Mouse (Mus musculus) heart, embryonic 14.5 days (tissue): Measurements from ENCODE around the gene Pga5. TPM values are rescaled to one million over a fixed set of nuclear protein-coding genes. Genes with fewer than 3 reads are reported as not detected.

ENCODE experiments used
- ATAC-seq: fragments of 200-750 bp; cut with Nextera tagmentation; 2 replicates; pipeline ENCODE4 v1.8.0; 2017; ENCODE audit warnings: low read depth, moderate TSS enrichment; ENCODE audit not compliant: insufficient number of reproducible peaks, insufficient read depth, low FRiP score
- H3K27ac ChIP-seq, 2 experiments: fragments of 200-500 bp in 1 of 2; fragments of 300-500 bp in 1 of 2; sonication (generic) in 1 of 2; replicated peaks in 1 of 2; 2 replicates each; pipeline ENCODE4 v1.5.1; 2012 to 2014; ENCODE audit warnings: low read depth in 2 of 2, low read length in 2 of 2, control low read depth in 1 of 2, mild to moderate bottlenecking in 1 of 2, mixed read lengths in 1 of 2; ENCODE audit not compliant: control insufficient read depth in 1 of 2, insufficient read depth in 1 of 2
- H3K27me3 ChIP-seq: fragments of 300-500 bp; sonication (generic); 2 replicates; pipeline ENCODE4 v1.6.1; 2014; ENCODE audit warnings: mild to moderate bottlenecking, low read length, control low read depth; ENCODE audit not compliant: control insufficient read depth, insufficient read depth
- H3K36me3 ChIP-seq: fragments of 300-500 bp; sonication (generic); 2 replicates; pipeline ENCODE4 v1.6.1; 2014; ENCODE audit warnings: mild to moderate bottlenecking, control low read depth, low read length, mixed read lengths; ENCODE audit not compliant: control insufficient read depth, insufficient read depth
- H3K4me1 ChIP-seq, 2 experiments: fragments of 200-500 bp in 1 of 2; fragments of 300-500 bp in 1 of 2; sonication (generic) in 1 of 2; 2 replicates each; pipeline ENCODE4 v1.6.1; 2012 to 2014; ENCODE audit warnings: low read length in 2 of 2, control low read depth in 1 of 2, mixed read lengths in 1 of 2; ENCODE audit not compliant: control insufficient read depth in 2 of 2, insufficient read depth in 2 of 2
- H3K4me2 ChIP-seq: fragments of 300-500 bp; sonication (generic); 2 replicates; pipeline ENCODE4 v1.6.1; 2014; ENCODE audit warnings: mild to moderate bottlenecking, low read length
- H3K4me3 ChIP-seq, 2 experiments: fragments of 200-500 bp in 1 of 2; fragments of 300-500 bp in 1 of 2; sonication (generic) in 1 of 2; 2 replicates each; pipeline ENCODE4 v1.5.1; 2012 to 2014; ENCODE audit warnings: low read length in 2 of 2, mild to moderate bottlenecking in 2 of 2, control low read depth in 1 of 2, low read depth in 1 of 2, moderate library complexity in 1 of 2; ENCODE audit not compliant: control insufficient read depth in 1 of 2, insufficient read depth in 1 of 2
- H3K9ac ChIP-seq: fragments of 300-500 bp; sonication (generic); 2 replicates; pipeline ENCODE4 v1.6.1; 2014; ENCODE audit warnings: mild to moderate bottlenecking, low read length
- H3K9me3 ChIP-seq: fragments of 300-500 bp; sonication (generic); 2 replicates; pipeline ENCODE4 v1.6.1; 2016; ENCODE audit warnings: low read length, control low read depth; ENCODE audit not compliant: control insufficient read depth
- WGBS: fragments of 180-500 bp; shearing (Covaris S2); extraction: QIAGEN DNeasy Blood & Tissue Kit; methylation state at CpG from one replicate; pipeline ENCODE4 v1.1.7; 2014; 5-methylcytosine and 5-hydroxymethylcytosine counted together
- polyA plus RNA-seq: library from polyadenylated mRNA; unstranded; fragments of >200 nt; fragmentation: Nextera tagmentation; extraction: Ambion mirVana; gene quantifications from 2 replicates; pipeline ENCODE4 v1.2.1, GENCODE M21; 2014

Gene Pga5
- polyA plus RNA-seq, 1 experiment from 2014 or later, result not detected

DNA sequence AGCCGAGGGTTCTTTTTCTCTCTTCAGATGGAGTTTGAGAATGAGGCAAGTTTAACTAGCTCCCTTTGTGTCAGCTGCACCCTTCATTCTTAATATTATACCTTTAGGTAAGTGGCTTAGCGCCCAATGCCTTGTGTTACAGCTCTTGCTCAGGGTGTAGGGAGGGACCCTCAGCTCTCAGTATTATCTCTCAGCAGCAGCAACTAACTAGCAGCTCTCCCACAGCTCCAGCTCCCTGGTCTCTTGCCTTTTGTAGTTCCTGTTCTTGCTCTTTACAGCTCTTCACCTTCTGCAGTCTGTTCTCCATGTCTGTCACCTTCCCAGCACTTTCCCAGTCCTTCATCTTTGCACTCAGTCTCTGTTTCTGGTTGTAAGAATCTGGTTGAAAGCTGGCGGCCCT lies 13.8 kb upstream of the Pga5 start:
- Histone ChIP-seq H3K4me3 (no peak overlapping the region), H3K36me3 (peaks cover 8% of the 10 kb centered on the region), H3K4me2 (0 out of 2 replicates have a peak overlapping the region, but pooled peaks have one; percentile 4), H3K27me3 (no peaks in the 10 kb centered on the region), H3K9ac (peak overlapping the region; percentile 14; the same call in 1 of the 2 replicates), H3K4me1 (peaks cover 17 to 48% of the 10 kb centered on the region in 2 experiments), H3K27ac (peak overlapping the region in 1 of 2 experiments; percentile 97; a peak in 1 of 4 replicates), H3K9me3 (no peaks in the 10 kb centered on the region)
- no peak for ATAC-seq
- WGBS, result 64% methylated on average over 3 of the region's 3 CpGs

DNA sequence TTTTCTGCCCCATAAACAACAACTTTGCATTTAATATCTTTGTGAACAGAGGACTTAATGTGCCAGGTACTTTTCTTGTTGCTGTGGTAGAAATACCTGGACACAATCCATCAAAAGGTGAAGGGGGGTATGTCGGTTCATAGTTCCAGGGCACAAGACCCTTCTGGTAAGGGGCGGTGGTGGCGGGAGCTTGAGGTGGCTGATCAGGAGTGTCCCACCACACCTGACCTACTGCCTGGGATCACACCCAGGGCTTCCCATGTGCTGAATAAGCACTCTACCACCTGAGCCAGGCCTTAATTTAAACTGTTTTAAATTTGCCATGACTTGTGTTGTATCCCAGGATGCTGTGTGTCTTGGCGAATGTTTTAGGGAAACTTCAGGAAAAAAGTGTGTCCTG lies 13.2 kb upstream of the Pga5 start:
- Histone ChIP-seq H3K4me2 (peak overlapping the region; percentile 82; the same call in 1 of the 2 replicates), H3K27ac (peak overlapping the region in 1 of 2 experiments; percentile 97; a peak in 2 of 4 replicates), H3K9me3 (no peaks in the 10 kb centered on the region), H3K27me3 (no peaks in the 10 kb centered on the region), H3K9ac (peak overlapping the region; percentile 42; the same call in 1 of the 2 replicates), H3K4me3 (no peak overlapping the region), H3K36me3 (peaks cover 8% of the 10 kb centered on the region), H3K4me1 (peaks cover 17 to 45% of the 10 kb centered on the region in 2 experiments)
- WGBS, result 94% methylated on average over 4 of the region's 4 CpGs
- ATAC-seq, result no peak

DNA sequence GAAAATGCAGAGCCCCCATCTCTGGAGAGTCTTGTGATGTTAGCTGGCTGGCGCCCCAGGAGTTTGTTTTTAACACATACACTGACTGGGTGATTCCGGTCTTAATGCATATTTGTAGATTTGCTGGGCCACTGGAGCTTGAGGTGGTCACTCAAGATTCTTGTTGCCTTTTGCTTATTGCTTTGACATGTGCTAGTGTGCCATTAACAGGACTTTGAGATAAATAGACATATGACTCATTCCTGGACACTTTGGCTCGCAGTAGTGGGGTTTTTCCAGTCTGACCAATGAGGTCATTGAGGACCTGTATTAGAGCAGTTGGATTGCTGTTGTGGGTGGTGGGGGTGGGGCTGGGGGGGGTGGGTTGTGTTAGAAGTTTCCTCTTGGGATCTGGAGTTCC lies 12.5 kb upstream of the Pga5 start:
- H3K27me3 ChIP-seq, result no peaks in the 10 kb centered on the region
- H3K4me3 ChIP-seq, result peak overlapping the region in 1 of 2 experiments; percentile 86; a peak in 1 of 4 replicates
- H3K27ac ChIP-seq, result peak overlapping the region; percentile 92 to 97
- H3K4me1 ChIP-seq, result peaks cover 17 to 38% of the 10 kb centered on the region in 2 experiments
- no peaks in the 10 kb centered on the region for H3K9me3 ChIP-seq
- peak overlapping the region; percentile 82 for H3K4me2 ChIP-seq
- peaks cover 8% of the 10 kb centered on the region for H3K36me3 ChIP-seq
- no peak for ATAC-seq
- 38% methylated on average over 3 of the region's 3 CpGs for WGBS
- H3K9ac ChIP-seq, result peak overlapping the region; percentile 95; the same call in 1 of the 2 replicates

DNA sequence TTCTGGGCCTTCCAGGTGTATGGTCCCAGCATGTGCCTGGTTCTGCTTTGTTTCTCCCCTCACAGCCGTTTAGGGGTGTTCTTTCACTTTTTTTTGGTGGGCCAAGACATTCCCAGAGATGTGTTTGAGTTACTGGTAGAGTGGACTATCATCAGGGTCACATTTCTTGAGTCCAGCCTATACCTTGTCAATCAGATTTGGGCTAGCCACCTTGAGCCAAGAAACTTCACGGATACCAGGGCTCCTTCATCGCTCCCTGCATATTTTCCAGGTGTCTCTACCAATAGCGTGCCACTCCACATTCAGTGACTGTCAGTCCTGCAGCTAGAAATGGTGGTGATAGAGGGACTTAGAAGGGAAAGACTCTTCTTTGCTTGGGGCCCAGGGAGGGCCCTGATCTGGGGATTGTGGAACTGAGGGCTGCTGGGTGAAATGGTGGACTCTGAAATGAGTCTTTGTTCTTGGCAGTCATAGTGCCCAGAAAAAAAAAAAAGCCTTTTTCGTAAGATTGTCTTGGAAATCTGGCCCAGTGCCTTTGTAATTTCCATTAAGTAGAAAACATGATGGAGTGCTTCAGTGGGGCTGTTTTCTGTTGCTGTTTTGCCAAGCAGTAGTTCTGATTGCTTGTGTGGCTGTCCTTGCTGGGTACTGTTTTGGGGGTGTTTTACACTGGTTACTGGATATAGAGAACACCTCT lies 11.7 kb upstream of the Pga5 start:
- 36% methylated on average over 5 of the region's 5 CpGs for WGBS
- Histone ChIP-seq H3K9me3 (no peaks in the 10 kb centered on the region), H3K4me2 (peak overlapping the region; percentile 82), H3K9ac (peak overlapping the region; percentile 95), H3K4me3 (peak overlapping the region; percentile 78 to 86), H3K36me3 (peaks cover 8% of the 10 kb centered on the region), H3K27ac (peak overlapping the region; percentile 92 to 97), H3K27me3 (no peaks in the 10 kb centered on the region), H3K4me1 (peaks cover 17 to 35% of the 10 kb centered on the region in 2 experiments)
- ATAC-seq, result no peak

DNA sequence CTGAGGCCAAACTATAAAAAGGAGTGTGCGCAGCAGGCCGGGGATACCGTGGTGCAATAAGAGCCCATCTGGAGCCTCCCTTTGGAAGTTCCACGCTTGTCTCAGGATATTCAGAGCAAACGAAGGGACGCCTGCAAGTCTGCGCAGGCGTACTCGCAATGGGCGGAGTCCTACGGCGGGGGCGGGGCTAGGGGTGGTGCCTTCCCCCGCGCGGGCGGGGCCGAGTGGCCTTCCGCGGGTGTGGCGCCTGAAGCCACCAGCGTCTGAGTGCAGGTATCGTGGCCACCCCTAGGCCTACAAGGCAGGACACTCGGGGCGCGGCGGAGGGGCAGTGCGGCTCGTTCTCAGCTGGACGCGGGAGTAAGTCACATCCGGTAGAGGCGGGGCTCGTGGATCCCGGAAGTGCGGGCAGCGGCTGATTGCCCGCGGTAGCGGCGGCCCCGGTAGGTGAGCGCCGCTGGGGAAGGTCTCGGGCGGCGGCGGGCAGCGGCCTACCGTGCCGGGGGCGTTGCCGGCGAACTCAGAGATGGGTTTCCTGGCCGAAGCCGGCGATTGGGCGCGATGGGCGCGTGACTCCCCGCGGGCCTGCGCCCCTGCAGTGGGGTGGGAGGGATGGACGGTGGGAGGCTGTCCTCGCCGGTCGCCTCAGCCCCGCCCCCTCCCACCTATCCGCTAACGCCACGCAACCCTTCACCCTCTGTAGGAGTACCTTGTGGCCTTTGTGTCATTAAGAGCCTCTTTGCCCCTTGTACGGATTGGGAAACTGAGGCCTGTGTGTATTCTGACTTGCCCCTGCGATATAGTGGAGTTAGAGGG lies 10.9 kb upstream of the Pga5 start, which contains the start of gene Vps37c:
Gene Vps37c, plus strand, starts transcription at position 199 of the 816 bp plus-strand sequence.
- WGBS, result under 1% methylated on average over 71 of the region's 74 CpGs
- peaks cover 17 to 35% of the 10 kb centered on the region in 2 experiments for H3K4me1 ChIP-seq
- peak; percentile 90 for ATAC-seq
- H3K27ac ChIP-seq, result peak within 1 kb of the TSS; percentile 92 to 97
- H3K9me3 ChIP-seq, result no peaks in the 10 kb centered on the region
- peak within 1 kb of the TSS; percentile 78 to 86 for H3K4me3 ChIP-seq
- peak within 1 kb of the TSS; percentile 95 for H3K9ac ChIP-seq
- peak within 1 kb of the TSS; percentile 82 for H3K4me2 ChIP-seq
- peaks cover 8% of the 10 kb centered on the region for H3K36me3 ChIP-seq
- 0 out of 2 replicates have a peak, but pooled peaks cover 4% of the 10 kb centered on the region for H3K27me3 ChIP-seq

DNA sequence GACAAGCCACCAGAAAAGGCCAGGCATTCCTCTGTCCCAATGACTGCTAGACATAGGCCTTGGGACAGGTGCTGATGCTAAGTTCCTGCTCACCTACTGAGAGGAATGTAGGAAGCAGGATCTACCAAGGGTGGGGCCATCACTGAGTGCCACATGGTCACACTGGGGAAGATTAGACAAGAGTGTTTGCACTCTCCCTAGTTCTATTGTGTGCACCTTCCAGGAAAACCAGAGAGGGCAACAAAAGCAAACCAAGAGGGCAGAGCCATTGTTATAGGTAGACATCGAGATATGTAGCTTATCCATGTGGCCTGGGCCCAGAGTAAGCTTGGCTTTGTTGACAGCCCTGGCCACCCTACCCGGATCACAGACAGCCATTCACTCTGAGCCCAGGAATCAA lies 7.9 kb upstream of the Pga5 start:
- no peak overlapping the region for H3K4me2 ChIP-seq

DNA sequence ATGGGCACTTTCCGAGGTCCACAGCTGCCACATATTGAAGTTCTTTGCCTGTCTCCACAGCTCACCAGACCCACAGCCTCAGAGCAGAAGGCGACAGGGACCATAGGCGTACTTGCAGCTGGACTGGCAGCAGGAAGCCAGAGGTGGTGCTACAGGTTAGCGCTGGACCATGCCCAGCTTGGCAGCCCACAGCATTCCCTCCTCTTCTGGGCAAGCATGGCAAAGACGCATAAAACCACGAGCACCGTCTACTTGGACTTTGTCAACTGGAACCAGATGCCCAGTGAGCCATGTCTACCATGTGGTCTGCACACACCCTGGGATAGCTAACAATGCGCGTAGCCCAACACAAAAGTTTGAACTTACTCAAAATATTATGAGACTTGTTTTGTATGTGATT lies 7.2 kb upstream of the Pga5 start:
- H3K36me3 ChIP-seq, result no peaks in the 10 kb centered on the region
- no peak overlapping the region for H3K4me3 ChIP-seq
- H3K9me3 ChIP-seq, result no peaks in the 10 kb centered on the region
- peaks cover 9 to 18% of the 10 kb centered on the region in 2 experiments for H3K4me1 ChIP-seq
- no peak for ATAC-seq
- no peak overlapping the region for H3K4me2 ChIP-seq
- no peak overlapping the region for H3K27ac ChIP-seq
- WGBS, result 88% methylated on average over 9 of the region's 9 CpGs
- H3K9ac ChIP-seq, result no peak overlapping the region
- H3K27me3 ChIP-seq, result peaks cover 4% of the 10 kb centered on the region; the same call in 1 of the 2 replicates

More for the DNA sequence above, 7.9 kb upstream of the Pga5 start:
- Histone ChIP-seq H3K27ac (no peak overlapping the region), H3K36me3 (no peaks in the 10 kb centered on the region), H3K4me3 (no peak overlapping the region), H3K27me3 (peaks cover 4% of the 10 kb centered on the region; the same call in 1 of the 2 replicates), H3K9me3 (no peaks in the 10 kb centered on the region), H3K4me1 (peaks cover 11 to 24% of the 10 kb centered on the region in 2 experiments), H3K9ac (no peak overlapping the region)
- ATAC-seq, result no peak
- 74% methylated on average over 2 of the region's 2 CpGs for WGBS
